Mouse (Mus musculus): ENCODE results near the gene Nxph4.

Gene Nxph4

GRCm38 (mm10) chr10:127542084-127542483 lies 7.7 kb upstream of the Nxph4 start:
- DNase-seq (ENCODE audit: low spot score): no peak

- DNase-seq (ENCODE audit: low spot score): no peak
Measured at GRCm38 (mm10) chr10:127541510-127541909, 7.2 kb upstream of the Nxph4 start.

- DNase-seq (ENCODE audit: low spot score): peak; percentile 75
Measured at GRCm38 (mm10) chr10:127537854-127538583, 3.7 kb upstream of the Nxph4 start.

- no peak for DNase-seq (ENCODE audit: low spot score)
Measured at GRCm38 (mm10) chr10:127536586-127537314, 2.4 kb upstream of the Nxph4 start.

- DNase-seq (ENCODE audit: low spot score): no peak
Measured at GRCm38 (mm10) chr10:127534929-127535384, 598 bp upstream of the Nxph4 start.

- DNase-seq (ENCODE audit: low spot score): no peak
Measured at GRCm38 (mm10) chr10:127531548-127531947, 2.8 kb downstream of the Nxph4 start.

- no peak for DNase-seq (ENCODE audit: low spot score)
Measured at GRCm38 (mm10) chr10:127530945-127531344, 3.4 kb downstream of the Nxph4 start.

GRCm38 (mm10) chr10:127527481-127527880 lies 6.9 kb downstream of the Nxph4 start:
- no peak for DNase-seq (ENCODE audit: low spot score)

GRCm38 (mm10) chr10:127526681-127527080 lies 7.7 kb downstream of the Nxph4 start:
- DNase-seq (ENCODE audit: low spot score): peak; percentile 73

GRCm38 (mm10) chr10:127526048-127526447 lies 8.3 kb downstream of the Nxph4 start:
- no peak for DNase-seq (ENCODE audit: low spot score)

GRCm38 (mm10) chr10:127524646-127525255 lies 9.6 kb downstream of the Nxph4 start:
- DNase-seq (ENCODE audit: low spot score): no peak

GRCm38 (mm10) chr10:127522088-127522581 lies 12.2 kb downstream of the Nxph4 start, which contains the start of gene Shmt2:
TSS of gene Shmt2 (minus strand) at chr10:127522444.
- peak; percentile 77 for DNase-seq (ENCODE audit: low spot score)

GRCm38 (mm10) chr10:127521611-127522080 lies 12.7 kb downstream of the Nxph4 start:
- no peak for DNase-seq (ENCODE audit: low spot score)

- no peak for DNase-seq (ENCODE audit: low spot score)
Measured at GRCm38 (mm10) chr10:127520714-127521357, 13.5 kb downstream of the Nxph4 start.

GRCm38 (mm10) chr10:127519903-127520713 lies 14.3 kb downstream of the Nxph4 start:
- no peak for DNase-seq (ENCODE audit: low spot score)

GRCm38 (mm10) chr10:127519041-127519701 lies 15.2 kb downstream of the Nxph4 start:
- DNase-seq (ENCODE audit: low spot score): no peak

- no peak for DNase-seq (ENCODE audit: low spot score)
Measured at GRCm38 (mm10) chr10:127517941-127518340, 16.4 kb downstream of the Nxph4 start.

- DNase-seq (ENCODE audit: low spot score): peak; percentile 39
Measured at GRCm38 (mm10) chr10:127516576-127517260, 17.6 kb downstream of the Nxph4 start.

GRCm38 (mm10) chr10:127515983-127516459 lies 18.3 kb downstream of the Nxph4 start:
- DNase-seq (ENCODE audit: low spot score): no peak

Measured in ovary, postnatal 36 days (tissue).